Mouse (Mus musculus) bone marrow macrophage, adult 2 months (primary cell): ENCODE measurements around the gene Rassf4.

Source experiments
- CTCF ChIP-seq: IDR thresholded peaks from 2 replicates; pipeline ENCODE4 v1.5.1; 2012; ENCODE audit warnings: low read depth, mild to moderate bottlenecking, low read length, moderate library complexity
- POLR2A ChIP-seq: IDR thresholded peaks from 2 replicates; pipeline ENCODE4 v1.6.1; 2012; ENCODE audit warnings: mild to moderate bottlenecking, low read depth, low read length, borderline replicate concordance

- TF ChIP-seq CTCF (no peak), POLR2A (no peak)
Measured at GRCm38 (mm10) chr6:116676355-116676913, 2.7 kb upstream of the Rassf4 start.
